Mouse (Mus musculus) stomach, postnatal 0 days (tissue): ENCODE results near the gene Spib.

ENCODE experiments used
- CTCF ChIP-seq: IDR thresholded peaks from 2 replicates; pipeline ENCODE4 v1.5.1; 2016; ENCODE audit warnings: antibody characterized with exemption, low read depth, mild to moderate bottlenecking, moderate library complexity
- EP300 ChIP-seq: optimal IDR thresholded peaks from 2 replicates; pipeline ENCODE3; 2016; ENCODE audit warnings: antibody characterized with exemption

- TF ChIP-seq CTCF (no peak), EP300 (no peak)
These were observed 40.4 kb upstream of the Spib start, which contains the start of gene Napsa for GRCm38 (mm10) chr7:44572213-44572701.
